Mouse (Mus musculus) midbrain, embryonic 16.5 days (tissue): Measurements from ENCODE around the gene Serpinb13. TPM values are rescaled to one million over a fixed set of nuclear protein-coding genes. Genes with fewer than 3 reads are reported as not detected.
"Not testable (repeated sequence)": the region's sequence is repeated elsewhere in the genome, so short reads cannot be mapped to it uniquely, and the experiment has no call there.

Experiments
- ATAC-seq: fragments of 200-750 bp; cut with Nextera tagmentation; 2 replicates; pipeline ENCODE4 v1.8.0; 2017; ENCODE audit warnings: moderate TSS enrichment
- H3K27ac ChIP-seq: fragments of 300-500 bp; sonication (generic); 2 replicates; pipeline ENCODE4 v1.5.1; 2014; ENCODE audit warnings: mild to moderate bottlenecking, low read length, mixed read lengths
- H3K27me3 ChIP-seq: fragments of 300-500 bp; sonication (generic); 2 replicates; pipeline ENCODE4 v1.6.1; 2014; ENCODE audit warnings: low read depth, low read length, mixed read lengths; ENCODE audit not compliant: control insufficient read depth, insufficient read depth
- H3K36me3 ChIP-seq: fragments of 300-500 bp; sonication (generic); 2 replicates; pipeline ENCODE4 v1.6.1; 2014; ENCODE audit warnings: mild to moderate bottlenecking, low read length, moderate library complexity, mixed read lengths; ENCODE audit not compliant: control insufficient read depth, insufficient read depth
- H3K4me1 ChIP-seq: fragments of 300-500 bp; sonication (generic); 2 replicates; pipeline ENCODE4 v1.6.1; 2014; ENCODE audit warnings: mild to moderate bottlenecking, low read length, mixed read lengths; ENCODE audit not compliant: control insufficient read depth, insufficient read depth
- H3K4me2 ChIP-seq: fragments of 300-500 bp; sonication (generic); 2 replicates; pipeline ENCODE4 v1.6.1; 2014; ENCODE audit warnings: mild to moderate bottlenecking, low read length, mixed read lengths
- H3K4me3 ChIP-seq: fragments of 300-500 bp; sonication (generic); 2 replicates; pipeline ENCODE4 v1.5.1; 2014; ENCODE audit warnings: low read depth, mild to moderate bottlenecking, low read length, moderate library complexity, mixed read lengths
- H3K9ac ChIP-seq: fragments of 300-500 bp; sonication (generic); 2 replicates; pipeline ENCODE4 v1.6.1; 2014; ENCODE audit warnings: low read depth, low read length, mixed read lengths
- H3K9me3 ChIP-seq: fragments of 300-500 bp; sonication (generic); replicated peaks from 2 replicates; pipeline ENCODE4 v1.6.1; 2014; ENCODE audit warnings: mild to moderate bottlenecking, low read length, mixed read lengths; ENCODE audit not compliant: control insufficient read depth, poor library complexity, severe bottlenecking
- WGBS: fragments of 180-500 bp; shearing (Covaris S2); extraction: QIAGEN DNeasy Blood & Tissue Kit; methylation state at CpG from one replicate; pipeline ENCODE4 v1.1.7; 2014; 5-methylcytosine and 5-hydroxymethylcytosine counted together
- polyA plus RNA-seq: library from polyadenylated mRNA; unstranded; fragments of >200 nt; fragmentation: Nextera tagmentation; extraction: Ambion mirVana; gene quantifications from 2 replicates; pipeline ENCODE4 v1.2.1, GENCODE M21; 2015

Serpinb13 gene
- polyA plus RNA-seq, 1 experiment from 2014 or later, result not detected

DNA sequence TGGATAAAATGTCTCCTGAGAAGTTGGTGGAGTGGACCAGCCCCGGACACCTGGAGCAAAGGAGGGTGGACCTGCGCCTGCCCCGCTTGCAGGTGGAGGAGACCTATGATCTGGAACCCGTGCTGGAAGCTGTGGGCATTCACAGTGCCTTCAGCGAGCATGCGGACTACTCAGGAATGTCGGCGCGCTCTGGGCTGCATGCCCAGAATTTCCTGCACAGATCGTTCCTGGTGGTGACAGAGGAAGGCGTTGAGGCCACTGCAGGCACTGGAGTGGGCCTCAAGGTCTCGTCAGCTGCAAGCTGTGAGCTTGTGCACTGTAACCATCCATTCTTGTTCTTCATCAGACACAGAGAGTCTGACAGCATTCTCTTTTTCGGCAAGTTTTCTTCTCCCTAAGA is 19.6 kb downstream of the Serpinb13 start:
- Histone ChIP-seq H3K4me1 (no peaks in the 10 kb centered on the region), H3K27me3 (no peaks in the 10 kb centered on the region), H3K36me3 (no peaks in the 10 kb centered on the region), H3K27ac (no peak overlapping the region), H3K4me2 (no peak overlapping the region), H3K9me3 (no peaks in the 10 kb centered on the region), H3K9ac (no peak overlapping the region), H3K4me3 (no peak overlapping the region)
- 69% methylated on average over 13 of the region's 13 CpGs for WGBS
- ATAC-seq, result no peak

DNA sequence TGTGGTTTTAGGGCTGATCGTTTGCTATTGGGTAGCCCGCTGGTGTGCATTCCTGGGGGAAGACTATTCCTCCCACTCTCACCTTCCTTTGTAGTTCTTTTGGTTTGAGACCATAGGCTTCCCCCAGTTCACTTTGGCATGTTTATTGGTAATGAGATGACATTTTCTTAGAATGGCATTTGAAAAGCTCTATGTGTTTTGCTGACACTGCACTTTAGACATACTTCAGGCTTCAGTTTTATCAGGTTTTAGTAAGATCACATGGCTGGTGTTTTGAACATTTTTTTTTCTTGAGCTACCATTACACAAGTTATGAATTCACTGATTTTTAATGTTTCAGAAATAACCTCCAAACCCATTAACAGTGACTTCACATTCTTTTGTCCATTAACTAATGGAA is 21.0 kb downstream of the Serpinb13 start:
- Histone ChIP-seq H3K4me3 (no peak overlapping the region), H3K9me3 (no peaks in the 10 kb centered on the region), H3K36me3 (no peaks in the 10 kb centered on the region), H3K4me1 (no peaks in the 10 kb centered on the region), H3K27me3 (no peaks in the 10 kb centered on the region), H3K9ac (no peak overlapping the region), H3K4me2 (no peak overlapping the region), H3K27ac (no peak overlapping the region)
- WGBS, result 84% methylated on average over 2 of the region's 2 CpGs
- ATAC-seq, result no peak

DNA sequence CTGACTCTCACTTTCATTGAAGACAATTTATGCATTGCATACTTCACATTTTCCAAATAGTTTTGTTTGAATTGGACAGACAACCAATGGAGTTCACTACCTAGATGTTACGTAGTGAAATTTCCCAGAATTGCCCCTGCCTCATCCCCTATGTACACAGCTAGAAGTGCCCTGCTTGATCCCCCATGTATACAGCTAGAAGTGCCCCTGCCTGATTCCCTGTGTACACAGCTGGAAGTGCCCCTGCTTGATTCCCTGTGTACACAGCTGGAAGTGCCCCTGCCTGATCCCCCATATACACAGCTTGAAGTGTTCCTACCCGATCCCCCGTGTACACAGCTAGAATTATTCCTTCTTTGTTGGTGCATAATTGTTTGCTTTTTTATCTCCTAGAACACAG is 25.5 kb downstream of the Serpinb13 start:
- H3K4me3 ChIP-seq, result no peak overlapping the region
- H3K9me3 ChIP-seq, result no peaks in the 10 kb centered on the region
- ATAC-seq, result no peak
- no peaks in the 10 kb centered on the region for H3K4me1 ChIP-seq
- H3K27me3 ChIP-seq, result no peaks in the 10 kb centered on the region
- 62% methylated on average over 3 of the region's 3 CpGs for WGBS
- no peak overlapping the region for H3K4me2 ChIP-seq
- no peak overlapping the region for H3K9ac ChIP-seq
- no peaks in the 10 kb centered on the region for H3K36me3 ChIP-seq
- no peak overlapping the region for H3K27ac ChIP-seq

DNA sequence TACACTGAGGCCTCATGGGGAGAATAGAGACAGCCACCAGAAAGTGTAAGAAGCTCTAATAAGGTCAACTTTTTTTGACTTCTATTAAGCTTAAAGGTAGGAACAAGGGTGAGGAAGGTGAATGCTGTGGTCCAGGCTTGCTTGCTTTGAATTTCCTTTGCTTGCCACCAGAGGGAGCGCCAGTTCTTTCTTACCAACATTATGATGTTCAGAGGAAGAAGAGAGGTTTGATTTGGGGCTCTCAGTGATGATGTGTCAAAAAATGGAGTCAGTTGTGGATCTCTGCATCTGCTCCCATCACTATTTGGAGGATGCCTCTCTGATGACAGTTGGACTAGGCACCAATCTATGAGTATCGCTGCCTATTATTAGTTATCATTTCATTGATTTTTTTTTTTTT is 33.7 kb downstream of the Serpinb13 start:
- Histone ChIP-seq H3K27ac (no peak overlapping the region), H3K36me3 (no peaks in the 10 kb centered on the region), H3K9me3 (no peaks in the 10 kb centered on the region), H3K4me3 (no peak overlapping the region), H3K4me1 (no peaks in the 10 kb centered on the region), H3K27me3 (no peaks in the 10 kb centered on the region), H3K4me2 (no peak overlapping the region), H3K9ac (no peak overlapping the region)
- no peak for ATAC-seq
- 43% methylated on average over 2 of the region's 2 CpGs for WGBS

DNA sequence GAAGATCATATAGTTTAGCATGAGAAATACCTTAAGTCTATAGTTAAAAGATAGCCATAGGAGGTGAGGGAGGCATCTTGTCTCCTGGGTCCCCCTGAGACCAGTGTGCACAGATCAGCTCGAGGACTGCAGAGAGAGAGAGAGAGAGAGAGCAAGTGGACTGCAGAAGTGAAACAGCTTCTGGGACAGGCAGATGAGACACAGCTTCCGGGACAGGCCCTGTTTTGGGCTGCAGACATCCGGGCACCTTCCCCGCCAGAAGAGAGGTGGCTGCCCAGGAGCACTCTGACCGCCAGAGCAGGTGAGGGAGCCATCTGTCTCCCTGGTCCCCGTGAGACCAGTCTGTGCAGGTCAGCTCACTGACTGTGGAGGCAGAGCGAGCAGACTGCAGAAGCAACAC is 34.4 kb downstream of the Serpinb13 start:
- H3K4me3 ChIP-seq, result no peak overlapping the region
- no peaks in the 10 kb centered on the region for H3K36me3 ChIP-seq
- no peaks in the 10 kb centered on the region for H3K4me1 ChIP-seq
- no peaks in the 10 kb centered on the region for H3K9me3 ChIP-seq
- H3K4me2 ChIP-seq, result no peak overlapping the region
- 88% methylated on average over 7 of the region's 7 CpGs for whole genome bisulfite sequencing
- ATAC-seq, result no peak
- H3K9ac ChIP-seq, result no peak overlapping the region
- H3K27me3 ChIP-seq, result no peaks in the 10 kb centered on the region
- no peak overlapping the region for H3K27ac ChIP-seq

DNA sequence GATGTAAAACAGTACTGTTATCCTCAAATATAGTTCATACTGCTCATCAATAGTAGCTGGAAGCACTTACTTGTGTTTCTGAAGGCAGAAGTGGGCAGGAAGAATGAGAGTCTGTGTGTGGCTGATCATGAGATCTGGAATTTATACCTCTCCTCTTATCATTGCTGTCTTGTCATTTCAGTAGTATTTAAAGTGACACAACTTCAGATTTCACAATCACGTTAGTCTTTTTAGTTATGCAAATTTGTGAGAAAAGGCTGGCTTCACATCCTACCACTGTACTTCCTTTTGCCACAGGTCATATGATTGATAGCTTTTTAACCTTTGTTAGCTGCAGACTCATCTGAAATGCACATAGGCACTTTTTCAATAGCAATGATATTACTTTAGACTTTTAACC is 45.1 kb downstream of the Serpinb13 start:
- 72% methylated on average over 1 of the region's 1 CpGs for WGBS
- no peak overlapping the region for H3K4me3 ChIP-seq
- H3K27ac ChIP-seq, result no peak overlapping the region
- no peaks in the 10 kb centered on the region for H3K4me1 ChIP-seq
- H3K4me2 ChIP-seq, result no peak overlapping the region
- ATAC-seq, result no peak
- no peak overlapping the region for H3K9ac ChIP-seq
- H3K36me3 ChIP-seq, result no peaks in the 10 kb centered on the region
- no peaks in the 10 kb centered on the region for H3K27me3 ChIP-seq
- H3K9me3 ChIP-seq, result no peaks in the 10 kb centered on the region

DNA sequence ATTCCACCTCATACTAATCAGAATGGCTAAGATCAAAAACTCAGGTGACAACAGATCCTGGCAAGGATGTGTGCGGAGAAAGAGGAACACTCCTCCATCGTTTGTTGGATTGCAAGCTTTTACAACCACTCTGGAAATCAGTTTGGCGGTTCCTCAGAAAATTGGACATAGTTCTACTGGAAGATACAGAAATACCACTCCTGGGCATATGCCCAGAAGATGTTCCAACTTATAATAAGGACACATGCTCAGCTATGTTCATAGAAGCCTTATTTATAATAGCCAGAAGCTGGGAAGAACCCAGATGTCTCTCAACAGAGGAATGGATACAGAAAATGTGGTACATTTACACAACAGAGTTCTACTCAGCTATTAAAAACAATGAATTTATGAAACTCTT is 53.5 kb downstream of the Serpinb13 start:
- H3K4me1 ChIP-seq, H3K4me2 ChIP-seq, H3K9ac ChIP-seq, H3K36me3 ChIP-seq, H3K9me3 ChIP-seq, H3K27ac ChIP-seq, H3K4me3 ChIP-seq, H3K27me3 ChIP-seq, ATAC-seq: not testable (repeated sequence)
- 86% methylated on average over 3 of the region's 3 CpGs for WGBS

Other genes with a start within 250 kb of the Serpinb13 start
- 16.6 and 17.2 TPM in 2 replicates for gene Kdsr, start 221.3 kb upstream of the Serpinb13 start, polyA plus RNA-seq
- gene Vps4b, start 184.3 kb upstream of the Serpinb13 start, polyA plus RNA-seq, result 32.9 and 33.3 TPM in 2 replicates
- gene Serpinb5, start 119.8 kb upstream of the Serpinb13 start, polyA plus RNA-seq, result not detected in 2 replicates
- gene Serpinb12, start 46.5 kb upstream of the Serpinb13 start, polyA plus RNA-seq, result not detected in 2 replicates
- not detected in 2 replicates for gene Serpinb3a, start 71.3 kb downstream of the Serpinb13 start, polyA plus RNA-seq
- gene Serpinb3d, start 102.5 kb downstream of the Serpinb13 start, polyA plus RNA-seq, result not detected in 2 replicates